Mouse (Mus musculus): ENCODE results near the gene Nle1. TPM values are rescaled to one million over a fixed set of nuclear protein-coding genes. Genes with fewer than 3 reads are reported as not detected.
"Not testable (repeated sequence)": the region's sequence is repeated elsewhere in the genome, so short reads cannot be mapped to it uniquely, and the experiment has no call there.

Gene Nle1
- polyA plus RNA-seq, 1 experiment from 2014 or later: 20.4 TPM

- peaks cover 18% of the 10 kb centered on the region for H3K27me3 ChIP-seq
- DNase-seq (ENCODE audit: low read depth, low spot score) (no peak), ATAC-seq (no peak)
- CTCF ChIA-PET: no interaction called here
- in situ Hi-C loops (cut with MboI; ENCODE audit: low pct_unique_long_range_greater_than_20kb): no loop called here
- POLR2A ChIA-PET: no interaction called here
- TF ChIP-seq CTCF (IDR thresholded peaks at IDR 0.05): no peak
Measured at GRCm38 (mm10) chr11:82943336-82943735, 35.1 kb upstream of the Nle1 start.

DNA sequence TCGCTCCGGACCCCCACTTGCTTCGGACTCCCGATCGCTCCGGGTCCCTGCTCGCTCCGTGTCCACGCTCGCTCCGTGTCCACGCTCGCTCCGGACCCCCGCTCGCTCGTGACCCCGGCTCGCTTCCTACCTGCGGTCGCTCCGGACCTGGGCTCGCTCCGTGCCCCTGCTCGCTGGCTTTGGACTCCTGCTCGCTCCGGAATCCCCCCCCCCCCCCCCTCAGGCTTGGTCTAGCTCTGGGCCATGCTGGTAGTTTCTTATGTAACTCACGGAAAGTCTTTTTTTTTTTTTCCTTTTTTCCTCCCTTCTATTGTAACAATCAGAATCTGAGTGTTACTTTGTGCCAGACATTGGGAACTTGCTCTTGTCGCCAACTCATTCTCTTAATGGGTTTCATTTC is 25.0 kb upstream of the Nle1 start:
- TF ChIP-seq CTCF (IDR thresholded peaks at IDR 0.05): no peak
- CTCF ChIA-PET: no interaction called here
- DNase-seq (ENCODE audit: low read depth, low spot score) (no peak), ATAC-seq (no peak)
- POLR2A ChIA-PET: no interaction called here
- H3K27me3 ChIP-seq: peaks cover 11% of the 10 kb centered on the region
- in situ Hi-C loops (cut with MboI; ENCODE audit: low pct_unique_long_range_greater_than_20kb): no loop called here

DNA sequence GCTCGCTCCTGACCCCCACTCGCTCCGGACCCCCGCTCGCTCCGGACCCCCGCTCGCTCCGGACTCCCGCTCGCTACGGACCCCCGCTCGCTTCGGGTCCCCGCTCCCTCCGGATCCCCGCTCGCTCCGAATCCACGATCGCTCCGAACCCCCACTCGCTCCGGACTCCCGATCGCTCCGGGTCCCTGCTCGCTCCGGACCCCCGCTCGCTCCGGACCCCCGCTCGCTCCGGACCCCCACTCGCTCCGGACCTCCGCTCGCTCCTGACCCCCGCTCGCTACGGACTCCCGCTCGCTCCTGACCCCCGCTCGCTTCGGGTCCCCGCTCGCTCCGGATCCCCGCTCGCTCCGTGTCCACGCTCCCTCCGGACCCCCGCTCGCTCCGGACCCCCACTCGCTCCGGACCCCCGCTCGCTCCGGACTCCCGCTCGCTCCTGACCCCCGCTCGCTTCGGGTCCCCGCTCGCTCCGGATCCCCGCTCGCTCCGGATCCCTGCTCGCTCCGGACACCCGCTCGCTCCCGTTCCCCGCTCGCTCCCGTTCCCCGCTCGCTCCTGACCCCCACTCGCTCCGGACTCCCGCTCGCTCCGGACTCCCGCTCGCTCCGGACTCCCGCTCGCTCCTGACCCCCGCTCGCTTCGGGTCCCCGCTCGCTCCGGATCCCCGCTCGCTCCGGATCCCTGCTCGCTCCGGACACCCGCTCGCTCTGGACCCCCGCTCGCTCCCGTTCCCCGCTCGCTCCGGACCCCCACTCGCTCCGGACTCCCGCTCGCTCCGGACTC is 23.6 kb upstream of the Nle1 start:
- CTCF ChIA-PET; ATAC-seq; DNase-seq (ENCODE audit: low read depth, low spot score); POLR2A ChIA-PET; H3K27me3 ChIP-seq; in situ Hi-C loops (cut with MboI; ENCODE audit: low pct_unique_long_range_greater_than_20kb): not testable (repeated sequence)

- POLR2A ChIA-PET; DNase-seq (ENCODE audit: low read depth, low spot score); in situ Hi-C loops (cut with MboI; ENCODE audit: low pct_unique_long_range_greater_than_20kb); CTCF ChIA-PET; H3K27me3 ChIP-seq; ATAC-seq: not testable (repeated sequence)
Measured at GRCm38 (mm10) chr11:82931161-82931560, 22.9 kb upstream of the Nle1 start.

GRCm38 (mm10) chr11:82930391-82930955 is 22.3 kb upstream of the Nle1 start:
- POLR2A ChIA-PET; H3K27me3 ChIP-seq; ATAC-seq; DNase-seq (ENCODE audit: low read depth, low spot score); in situ Hi-C loops (cut with MboI; ENCODE audit: low pct_unique_long_range_greater_than_20kb); CTCF ChIA-PET: not testable (repeated sequence)

GRCm38 (mm10) chr11:82929633-82929950 is 21.4 kb upstream of the Nle1 start:
- DNase-seq (ENCODE audit: low read depth, low spot score) (no peak), ATAC-seq (no peak)
- in situ Hi-C loops (cut with MboI; ENCODE audit: low pct_unique_long_range_greater_than_20kb): no loop called here
- no peaks in the 10 kb centered on the region for H3K27me3 ChIP-seq
- ChIA-PET CTCF (no interaction called here), POLR2A (no interaction called here)
- TF ChIP-seq CTCF (IDR thresholded peaks at IDR 0.05): no peak

DNA sequence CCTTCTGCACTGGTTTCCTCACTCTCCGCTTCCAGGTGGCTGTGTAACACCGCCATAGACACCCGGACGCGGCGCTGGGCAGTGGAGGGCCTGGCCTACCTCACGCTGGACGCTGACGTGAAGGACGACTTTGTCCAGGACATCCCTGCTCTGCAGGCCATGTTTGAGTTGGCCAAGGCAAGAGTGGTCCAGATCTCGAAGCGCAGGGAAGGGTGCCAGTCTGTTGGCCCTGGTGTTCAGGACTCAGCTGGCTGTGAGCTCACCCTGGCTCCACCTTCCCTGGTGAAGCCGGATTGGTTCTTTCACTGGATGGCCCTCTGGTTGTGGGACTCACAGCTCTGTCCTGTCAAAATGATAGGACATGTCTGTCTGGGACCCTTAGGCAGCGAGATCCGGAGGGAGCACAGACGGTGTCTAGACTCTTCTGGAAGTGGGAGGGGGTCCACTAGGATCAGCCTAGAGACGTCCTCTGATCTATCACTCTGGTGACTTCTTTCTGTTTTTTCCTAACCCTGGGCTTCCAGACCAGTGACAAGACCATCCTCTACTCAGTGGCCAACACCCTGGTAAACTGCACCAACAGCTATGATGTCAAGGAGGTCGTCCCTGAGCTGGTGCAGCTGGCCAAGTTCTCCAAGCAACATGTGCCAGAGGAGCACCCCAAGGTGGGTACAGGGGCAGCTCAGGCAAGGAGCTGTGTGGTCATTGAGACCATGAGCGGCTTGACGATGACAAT is 20.9 kb upstream of the Nle1 start:
- ATAC-seq (no peak), DNase-seq (ENCODE audit: low read depth, low spot score) (no peak)
- POLR2A ChIA-PET: no interaction called here
- CTCF ChIA-PET: no interaction called here
- in situ Hi-C loops (cut with MboI; ENCODE audit: low pct_unique_long_range_greater_than_20kb): no loop called here
- H3K27me3 ChIP-seq: no peaks in the 10 kb centered on the region
- no peak for TF ChIP-seq CTCF (IDR thresholded peaks at IDR 0.05)

- POLR2A ChIA-PET; ATAC-seq; DNase-seq (ENCODE audit: low read depth, low spot score): not testable (repeated sequence)
- in situ Hi-C loops (cut with MboI; ENCODE audit: low pct_unique_long_range_greater_than_20kb): loop anchor here (25.0 kb wide), 1 partner anchor 263 kb away; the partner anchor contains the start of genes Slfn3 and Slfn4
- CTCF ChIA-PET: interaction anchor here (1.2 kb wide), 1 partner anchor 16 kb away, joined by 3 read pairs; no protein-coding TSS in a partner anchor
- H3K27me3 ChIP-seq: peaks cover 12% of the 10 kb centered on the region
Measured at GRCm38 (mm10) chr11:82923910-82924309, 15.7 kb upstream of the Nle1 start.

- TF ChIP-seq CTCF (IDR thresholded peaks at IDR 0.05): no peak
- no peak for DNase-seq (ENCODE audit: low read depth, low spot score)
- peaks cover 27% of the 10 kb centered on the region for H3K27me3 ChIP-seq
- CTCF ChIA-PET: interaction anchor here (1.4 kb wide), 1 partner anchor 9 kb away, joined by 5 read pairs; no protein-coding TSS in a partner anchor
- in situ Hi-C loops (cut with MboI; ENCODE audit: low pct_unique_long_range_greater_than_20kb): loop anchor here (25.0 kb wide), 1 partner anchor 266 kb away; the partner anchor contains the start of genes Slfn3 and Slfn4
- no peak for ATAC-seq
- POLR2A ChIA-PET: no interaction called here
Measured at GRCm38 (mm10) chr11:82921691-82922090, 13.5 kb upstream of the Nle1 start.

DNA sequence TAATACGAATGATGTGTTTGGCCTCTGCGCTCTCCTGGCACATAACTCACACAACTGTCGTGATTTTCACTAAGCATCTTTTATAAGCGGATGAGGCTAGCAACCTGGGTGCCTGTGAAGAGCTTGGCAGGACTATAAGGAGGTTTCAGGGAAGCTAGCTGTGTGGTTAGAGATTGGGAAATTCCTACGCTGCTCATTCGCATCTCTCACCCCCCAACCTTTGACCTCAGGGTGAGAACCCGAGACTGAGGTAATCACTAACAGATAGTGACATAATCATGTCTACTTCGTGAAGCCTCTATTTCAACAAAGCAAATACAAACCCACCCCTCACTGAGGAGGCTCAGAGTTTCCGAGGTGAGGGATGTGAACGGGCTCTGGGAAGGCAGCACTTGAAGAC is 12.6 kb upstream of the Nle1 start:
- ChIA-PET POLR2A (no interaction called here), CTCF (interaction anchor here (1.4 kb wide), 1 partner anchor 8 kb away, joined by 5 read pairs; no protein-coding TSS in a partner anchor)
- H3K27me3 ChIP-seq: peaks cover 34% of the 10 kb centered on the region
- in situ Hi-C loops (cut with MboI; ENCODE audit: low pct_unique_long_range_greater_than_20kb): loop anchor here (25.0 kb wide), 1 partner anchor 267 kb away; the partner anchor contains the start of genes Slfn3 and Slfn4
- ATAC-seq (no peak), DNase-seq (ENCODE audit: low read depth, low spot score) (no peak)
- TF ChIP-seq CTCF (IDR thresholded peaks at IDR 0.05): no peak
